ENCODE assay signal across 32 mouse cellular contexts in genomic region chr13:41103841-41104525, GRCm38 (mm10). TPM values are rescaled to one million over a fixed set of nuclear protein-coding genes. Genes with fewer than 3 reads are reported as not detected.
A peak's percentile ranks its signal among the peaks of the same experiment; 100 is the strongest.
DNase-seq lines count a peak whose midpoint lies in the region; ATAC-seq and TF ChIP-seq lines count a peak whose summit lies in the region.
"Had no signal": no experiment of that assay in that cellular context is flagged by ENCODE, and none has a peak within 500 bp of the region (broad histone marks: within the 10 kb centered on the region; RNA-seq: fewer than 3 reads in every experiment).

No protein-coding gene starts in this region.

- no peak for TF ChIP-seq CTCF in heart, adult 2 months (IDR thresholded peaks at IDR 0.05)

- H3K4me3 ChIP-seq in heart, embryonic 12.5 days, result no peak overlapping the region
- H3K4me3 ChIP-seq in heart, adult 2 months, result no peak overlapping the region
- no peak overlapping the region for H3K4me3 ChIP-seq in liver, embryonic 13.5 days (replicated peaks)
- H3K4me3 ChIP-seq: embryonic facial prominence, embryonic 15.5 days; forebrain, embryonic 15.5 days; layer of hippocampus, adult 2 months; midbrain, embryonic 10.5 days; myocyte had no signal

- intact Hi-C loops in heart, adult 2 months (cut with DNase I), result no loop called here

- WGBS in heart, embryonic 12.5 days, result 70% methylated on average over 12 of the region's 12 CpGs
- 59% methylated on average over 12 of the region's 12 CpGs for WGBS in heart, adult 2 months
- 53% methylated on average over 12 of the region's 12 CpGs for WGBS in liver, embryonic 13.5 days (ENCODE audit: insufficient replicate concordance)

- no peak for TF ChIP-seq EP300 in heart, adult 2 months (IDR thresholded peaks at IDR 0.05; ENCODE audit: insufficient read depth, low read depth, low read length)

- TF ChIP-seq POLR2A in heart, adult 2 months (IDR thresholded peaks at IDR 0.05; ENCODE audit: insufficient read depth, low read depth, low read length), result no peak

- H3K79me2 ChIP-seq in heart, adult 2 months (replicated peaks; ENCODE audit: control insufficient read depth, insufficient read depth, low read length), result no peaks in the 10 kb centered on the region

- H3K9ac ChIP-seq in heart, embryonic 12.5 days, result no peak overlapping the region
- H3K9ac ChIP-seq in heart, adult 2 months (ENCODE audit: low read depth, low read length), result no peak overlapping the region
- H3K9ac ChIP-seq in liver, embryonic 13.5 days, result no peak overlapping the region
- H3K9ac ChIP-seq: embryonic facial prominence, embryonic 15.5 days; forebrain, embryonic 15.5 days had no signal

- H3K27ac ChIP-seq in heart, embryonic 12.5 days (ENCODE audit: poor library complexity, severe bottlenecking), result 0 out of 2 replicates have a peak overlapping the region, but pooled peaks have one; percentile 5
- no peak overlapping the region for H3K27ac ChIP-seq in heart, adult 2 months
- peak overlapping the region; percentile 78 for H3K27ac ChIP-seq in liver, embryonic 13.5 days
- H3K27ac ChIP-seq: embryonic facial prominence, embryonic 15.5 days; forebrain, embryonic 15.5 days; layer of hippocampus, adult 2 months; midbrain, embryonic 10.5 days had no signal

- peaks cover 9% of the 10 kb centered on the region; the same call in 1 of the 2 replicates for H3K9me3 ChIP-seq in heart, embryonic 12.5 days (replicated peaks)
- H3K9me3 ChIP-seq in liver, embryonic 13.5 days (replicated peaks), result no peaks in the 10 kb centered on the region
- H3K9me3 ChIP-seq: embryonic facial prominence, embryonic 15.5 days; forebrain, embryonic 15.5 days; midbrain, embryonic 10.5 days had no signal

- H3K4me2 ChIP-seq in heart, embryonic 12.5 days, result no peak overlapping the region
- peak overlapping the region; percentile 22; the same call in 1 of the 2 replicates for H3K4me2 ChIP-seq in liver, embryonic 13.5 days
- H3K4me2 ChIP-seq: embryonic facial prominence, embryonic 15.5 days; forebrain, embryonic 15.5 days had no signal

- no peaks in the 10 kb centered on the region for H3K36me3 ChIP-seq in heart, embryonic 12.5 days
- H3K36me3 ChIP-seq in heart, adult 2 months (ENCODE audit: control insufficient read depth, insufficient read depth, low read length), result no peaks in the 10 kb centered on the region
- no peaks in the 10 kb centered on the region for H3K36me3 ChIP-seq in liver, embryonic 13.5 days
- H3K36me3 ChIP-seq: embryonic facial prominence, embryonic 15.5 days; forebrain, embryonic 15.5 days; midbrain, embryonic 10.5 days had no signal

- H3K4me1 ChIP-seq in heart, embryonic 12.5 days (replicated peaks), result no peaks in the 10 kb centered on the region
- no peaks in the 10 kb centered on the region for H3K4me1 ChIP-seq in heart, adult 2 months (ENCODE audit: control insufficient read depth, insufficient read depth, low read length)
- H3K4me1 ChIP-seq in liver, embryonic 13.5 days (replicated peaks), result peaks cover 21% of the 10 kb centered on the region
- H3K4me1 ChIP-seq: embryonic facial prominence, embryonic 15.5 days; forebrain, embryonic 15.5 days; midbrain, embryonic 10.5 days had no signal

- no peaks in the 10 kb centered on the region for H3K27me3 ChIP-seq in heart, embryonic 12.5 days (replicated peaks)
- no peaks in the 10 kb centered on the region for H3K27me3 ChIP-seq in heart, adult 2 months (ENCODE audit: control insufficient read depth, insufficient read depth, low read length)
- H3K27me3 ChIP-seq in liver, embryonic 13.5 days, result no peaks in the 10 kb centered on the region
- H3K27me3 ChIP-seq: embryonic facial prominence, embryonic 15.5 days; forebrain, embryonic 15.5 days had no signal

- peak; percentile 91 for ATAC-seq in heart, embryonic 12.5 days (ENCODE audit: insufficient number of reproducible peaks, low FRiP score)
- peak; percentile 94 for ATAC-seq in liver, embryonic 13.5 days (ENCODE audit: low read depth)
- ATAC-seq in megakaryocyte-erythroid progenitor cell, adult 5-6 weeks (replicated peaks; ENCODE audit: low FRiP score, low TSS enrichment, poor library complexity, severe bottlenecking), result no peak
- ATAC-seq: CD4-positive, CD25-positive, alpha-beta regulatory T cell, adult 4 months; forebrain, embryonic 15.5 days; intestine, postnatal 0 days; midbrain, embryonic 16.5 days; Patski had no signal

- DNase-seq in heart, adult 2 months, result no peak
- DNase-seq in c-Kit-negative CD71-positive TER-119-positive erythroid progenitor cells, embryonic 14.5 days (ENCODE audit: low read depth, low spot score), result peak; percentile 54
- DNase-seq in liver, embryonic 13.5 days, result no peak
- peak; percentile 13 for DNase-seq in skeletal muscle tissue, adult 2 months (ENCODE audit: low read depth, low spot score)
- no peak for DNase-seq in spleen, postnatal 14 days (ENCODE audit: low spot score in 2 of 2)
- DNase-seq: adrenal gland, adult 2 months; cerebellum, adult 2 months; gastrocnemius, postnatal 10 days; heart, adult 11 months; heart, postnatal 10 days; kidney, postnatal 25 days; lung, postnatal 4 days; thymus, postnatal 14 days had no signal

RNA-seq across cellular contexts. Expression of gene Gcm2, which starts 6.9 kb away (rescaled TPM):
- not detected in 2 replicates for polyA plus RNA-seq in heart, embryonic 12.5 days (2016; fragmentation: Nextera tagmentation; extraction: Ambion mirVana)
- total RNA-seq in heart, adult 2 months (2021), result not detected
- polyA plus RNA-seq in heart, adult 2 months (2012; rRNA removed), result not detected in 2 replicates
- not detected in 2 replicates for polyA plus RNA-seq in liver, embryonic 13.5 days (2015; fragmentation: Nextera tagmentation; extraction: Ambion mirVana)
- not detected in 2 replicates for total RNA-seq in megakaryocyte-erythroid progenitor cell, adult 5-6 weeks (2014; fragmentation: Nextera tagmentation)
- not detected in 2 replicates for total RNA-seq in megakaryocyte-erythroid progenitor cell, adult 5-6 weeks (2017)
- total RNA-seq: adrenal gland, adult 2 months; adrenal gland, postnatal 4 days; gastrocnemius, postnatal 10 days; heart, postnatal 10 days; layer of hippocampus, adult 2 months; left cerebral cortex, adult 18-20 months; left cerebral cortex, postnatal 36 days had no signal
- polyA plus RNA-seq: adrenal gland, adult 2 months; cerebellum, adult 2 months; embryonic facial prominence, embryonic 15.5 days; forebrain, embryonic 15.5 days; intestine, postnatal 0 days; kidney, embryonic 14.5 days; limb, embryonic 14.5 days; lung, embryonic 16.5 days; midbrain, embryonic 10.5 days; midbrain, embryonic 16.5 days; myocyte; neural tube, embryonic 14.5 days; Patski had no signal

RNA-seq across cellular contexts. Expression of gene Sycp2l, which starts 10.1 kb away (rescaled TPM):
- 0.09 TPM in 1 of 2 replicates, not detected in the other for polyA plus RNA-seq in heart, embryonic 12.5 days (2016; fragmentation: Nextera tagmentation; extraction: Ambion mirVana)
- total RNA-seq in heart, adult 2 months (2021), result not detected
- not detected in 2 replicates for polyA plus RNA-seq in heart, adult 2 months (2012; rRNA removed)
- not detected in 2 replicates for polyA plus RNA-seq in liver, embryonic 13.5 days (2015; fragmentation: Nextera tagmentation; extraction: Ambion mirVana)
- not detected in 2 replicates for total RNA-seq in megakaryocyte-erythroid progenitor cell, adult 5-6 weeks (2014; fragmentation: Nextera tagmentation)
- total RNA-seq in megakaryocyte-erythroid progenitor cell, adult 5-6 weeks (2017), result not detected in 2 replicates
- total RNA-seq: adrenal gland, adult 2 months; adrenal gland, postnatal 4 days; gastrocnemius, postnatal 10 days; heart, postnatal 10 days; layer of hippocampus, adult 2 months had no signal
- polyA plus RNA-seq: adrenal gland, adult 2 months; CD4-positive, CD25-positive, alpha-beta regulatory T cell, adult 4 months; embryonic facial prominence, embryonic 15.5 days; forebrain, embryonic 15.5 days; hindbrain, embryonic 11.5 days; intestine, postnatal 0 days; kidney, embryonic 14.5 days; limb, embryonic 14.5 days; lung, embryonic 16.5 days; midbrain, embryonic 10.5 days; midbrain, embryonic 16.5 days; myocyte; neural tube, embryonic 14.5 days; Patski had no signal

RNA-seq across cellular contexts. Expression of gene Mak, which starts 24.5 kb away (rescaled TPM):
- 0.24 and 0.38 TPM in 2 replicates for polyA plus RNA-seq in heart, embryonic 12.5 days (2016; fragmentation: Nextera tagmentation; extraction: Ambion mirVana)
- not detected for total RNA-seq in heart, adult 2 months (2021)
- polyA plus RNA-seq in heart, adult 2 months (2012; rRNA removed), result 0.25 TPM in 1 of 2 replicates, not detected in the other
- 0.20 and 0.21 TPM in 2 replicates for polyA plus RNA-seq in liver, embryonic 13.5 days (2015; fragmentation: Nextera tagmentation; extraction: Ambion mirVana)
- total RNA-seq in megakaryocyte-erythroid progenitor cell, adult 5-6 weeks (2014; fragmentation: Nextera tagmentation), result not detected in 2 replicates
- total RNA-seq in megakaryocyte-erythroid progenitor cell, adult 5-6 weeks (2017), result not detected in 2 replicates
- total RNA-seq: gastrocnemius, postnatal 10 days; heart, postnatal 10 days had no signal

Comparison
In these comparisons a context has a peak if more than half of its experiments do, and no peak if none do; other contexts are left out.
1. DNase-seq: peak in c-Kit-negative CD71-positive TER-119-positive erythroid progenitor cells, embryonic 14.5 days (single experiment) and skeletal muscle tissue, adult 2 months (single experiment); none in heart, adult 2 months (0 of 2), liver, embryonic 13.5 days (single experiment) and spleen, postnatal 14 days (0 of 2).